Mouse (Mus musculus): Measurements from ENCODE around the gene Pla2g2c. TPM values are rescaled to one million over a fixed set of nuclear protein-coding genes. Genes with fewer than 3 reads are reported as not detected.

Gene Pla2g2c
- polyA plus RNA-seq, 1 experiment from 2014 or later = 0.27 TPM

- Histone ChIP-seq H3K36me3 (ENCODE audit: control insufficient read depth, insufficient read depth, low read length) (no peaks in the 10 kb centered on the region), H3K4me3 (ENCODE audit: low read depth, low read length) (no peak overlapping the region), H3K27ac (ENCODE audit: low read depth, low read length) (no peak overlapping the region), H3K4me1 (replicated peaks; ENCODE audit: control insufficient read depth, insufficient read depth, low read length) (no peaks in the 10 kb centered on the region), H3K27me3 (replicated peaks; ENCODE audit: control insufficient read depth, insufficient read depth, low read length) (no peaks in the 10 kb centered on the region), H3K9ac (ENCODE audit: low read depth, low read length) (no peak overlapping the region), H3K4me2 (no peak overlapping the region), H3K9me3 (ENCODE audit: control insufficient read depth, low read length) (no peaks in the 10 kb centered on the region)
- DNase-seq (ENCODE audit: low spot score) = no peak
- WGBS = 76% methylated on average over 10 of the region's 10 CpGs
- ATAC-seq (replicated peaks; ENCODE audit: low FRiP score) = no peak
These were observed 47.4 kb downstream of the Pla2g2c start for GRCm38 (mm10) chr4:138771970-138772369.

GRCm38 (mm10) chr4:138772386-138772785 is 47.8 kb downstream of the Pla2g2c start:
- Histone ChIP-seq H3K4me3 (ENCODE audit: low read depth, low read length) (no peak overlapping the region), H3K27ac (ENCODE audit: low read depth, low read length) (no peak overlapping the region), H3K9me3 (ENCODE audit: control insufficient read depth, low read length) (no peaks in the 10 kb centered on the region), H3K9ac (ENCODE audit: low read depth, low read length) (no peak overlapping the region), H3K36me3 (ENCODE audit: control insufficient read depth, insufficient read depth, low read length) (no peaks in the 10 kb centered on the region), H3K4me1 (replicated peaks; ENCODE audit: control insufficient read depth, insufficient read depth, low read length) (no peaks in the 10 kb centered on the region), H3K4me2 (no peak overlapping the region), H3K27me3 (replicated peaks; ENCODE audit: control insufficient read depth, insufficient read depth, low read length) (no peaks in the 10 kb centered on the region)
- 74% methylated on average over 5 of the region's 5 CpGs for WGBS
- ATAC-seq (replicated peaks; ENCODE audit: low FRiP score) = no peak
- DNase-seq (ENCODE audit: low spot score) = no peak

GRCm38 (mm10) chr4:138775435-138775834 is 50.8 kb downstream of the Pla2g2c start, which contains the start of gene Pla2g2d:
Pla2g2d (plus strand) TSS chr4:138775735.
- 71% methylated on average over 6 of the region's 6 CpGs for WGBS
- ATAC-seq (replicated peaks; ENCODE audit: low FRiP score) = no peak
- no peaks in the 10 kb centered on the region for H3K36me3 ChIP-seq (ENCODE audit: control insufficient read depth, insufficient read depth, low read length)

GRCm38 (mm10) chr4:138777417-138778407 is 53.1 kb downstream of the Pla2g2c start:
- ATAC-seq (replicated peaks; ENCODE audit: low FRiP score) (no peak), DNase-seq (ENCODE audit: low spot score) (no peak)
- H3K9ac ChIP-seq (ENCODE audit: low read depth, low read length) = no peak overlapping the region
- no peak overlapping the region for H3K27ac ChIP-seq (ENCODE audit: low read depth, low read length)
- H3K27me3 ChIP-seq (replicated peaks; ENCODE audit: control insufficient read depth, insufficient read depth, low read length) = 0 out of 2 replicates have a peak, but pooled peaks cover 2% of the 10 kb centered on the region
- no peaks in the 10 kb centered on the region for H3K4me1 ChIP-seq (replicated peaks; ENCODE audit: control insufficient read depth, insufficient read depth, low read length)
- H3K36me3 ChIP-seq (ENCODE audit: control insufficient read depth, insufficient read depth, low read length) = no peaks in the 10 kb centered on the region
- WGBS = 37% methylated on average over 20 of the region's 20 CpGs
- H3K4me3 ChIP-seq (ENCODE audit: low read depth, low read length) = no peak overlapping the region
- H3K4me2 ChIP-seq = no peak overlapping the region
- H3K9me3 ChIP-seq (ENCODE audit: control insufficient read depth, low read length) = no peaks in the 10 kb centered on the region

More at GRCm38 (mm10) chr4:138775435-138775834, 50.8 kb downstream of the Pla2g2c start, which contains the start of gene Pla2g2d:
- H3K4me3 ChIP-seq (ENCODE audit: low read depth, low read length) = no peak within 1 kb of the TSS
- no peak within 1 kb of the TSS for H3K9ac ChIP-seq (ENCODE audit: low read depth, low read length)
- no peak for DNase-seq (ENCODE audit: low spot score)
- H3K27ac ChIP-seq (ENCODE audit: low read depth, low read length) = no peak within 1 kb of the TSS
- no peaks in the 10 kb centered on the region for H3K4me1 ChIP-seq (replicated peaks; ENCODE audit: control insufficient read depth, insufficient read depth, low read length)
- no peaks in the 10 kb centered on the region for H3K9me3 ChIP-seq (ENCODE audit: control insufficient read depth, low read length)
- no peak within 1 kb of the TSS for H3K4me2 ChIP-seq
- 0 out of 2 replicates have a peak, but pooled peaks cover 2% of the 10 kb centered on the region for H3K27me3 ChIP-seq (replicated peaks; ENCODE audit: control insufficient read depth, insufficient read depth, low read length)

- Histone ChIP-seq H3K9me3 (ENCODE audit: control insufficient read depth, low read length) (no peaks in the 10 kb centered on the region), H3K36me3 (ENCODE audit: control insufficient read depth, insufficient read depth, low read length) (no peaks in the 10 kb centered on the region), H3K4me2 (no peak overlapping the region), H3K9ac (ENCODE audit: low read depth, low read length) (no peak overlapping the region), H3K4me3 (ENCODE audit: low read depth, low read length) (no peak overlapping the region), H3K27ac (ENCODE audit: low read depth, low read length) (no peak overlapping the region), H3K4me1 (replicated peaks; ENCODE audit: control insufficient read depth, insufficient read depth, low read length) (no peaks in the 10 kb centered on the region), H3K27me3 (replicated peaks; ENCODE audit: control insufficient read depth, insufficient read depth, low read length) (0 out of 2 replicates have a peak, but pooled peaks cover 2% of the 10 kb centered on the region)
- DNase-seq (ENCODE audit: low spot score) = no peak
- WGBS = 78% methylated on average over 5 of the region's 5 CpGs
- ATAC-seq (replicated peaks; ENCODE audit: low FRiP score) = no peak
These were observed 55.7 kb downstream of the Pla2g2c start for GRCm38 (mm10) chr4:138780300-138780699.

GRCm38 (mm10) chr4:138782098-138782497 is 57.5 kb downstream of the Pla2g2c start:
- no peaks in the 10 kb centered on the region for H3K36me3 ChIP-seq (ENCODE audit: control insufficient read depth, insufficient read depth, low read length)
- H3K9me3 ChIP-seq (ENCODE audit: control insufficient read depth, low read length) = no peaks in the 10 kb centered on the region
- no peak overlapping the region for H3K27ac ChIP-seq (ENCODE audit: low read depth, low read length)
- 0 out of 2 replicates have a peak, but pooled peaks cover 2% of the 10 kb centered on the region for H3K27me3 ChIP-seq (replicated peaks; ENCODE audit: control insufficient read depth, insufficient read depth, low read length)
- WGBS = 81% methylated on average over 6 of the region's 6 CpGs
- no peaks in the 10 kb centered on the region for H3K4me1 ChIP-seq (replicated peaks; ENCODE audit: control insufficient read depth, insufficient read depth, low read length)
- no peak overlapping the region for H3K9ac ChIP-seq (ENCODE audit: low read depth, low read length)
- no peak for ATAC-seq (replicated peaks; ENCODE audit: low FRiP score)
- no peak for DNase-seq (ENCODE audit: low spot score)
- H3K4me3 ChIP-seq (ENCODE audit: low read depth, low read length) = no peak overlapping the region
- no peak overlapping the region for H3K4me2 ChIP-seq

- no peaks in the 10 kb centered on the region for H3K9me3 ChIP-seq (ENCODE audit: control insufficient read depth, low read length)
- H3K4me2 ChIP-seq = no peak overlapping the region
- ATAC-seq (replicated peaks; ENCODE audit: low FRiP score) (no peak), DNase-seq (ENCODE audit: low spot score) (no peak)
- no peak overlapping the region for H3K4me3 ChIP-seq (ENCODE audit: low read depth, low read length)
- WGBS = 47% methylated on average over 4 of the region's 4 CpGs
- H3K27me3 ChIP-seq (replicated peaks; ENCODE audit: control insufficient read depth, insufficient read depth, low read length) = no peaks in the 10 kb centered on the region
- no peaks in the 10 kb centered on the region for H3K4me1 ChIP-seq (replicated peaks; ENCODE audit: control insufficient read depth, insufficient read depth, low read length)
- H3K36me3 ChIP-seq (ENCODE audit: control insufficient read depth, insufficient read depth, low read length) = no peaks in the 10 kb centered on the region
- H3K27ac ChIP-seq (ENCODE audit: low read depth, low read length) = no peak overlapping the region
- H3K9ac ChIP-seq (ENCODE audit: low read depth, low read length) = no peak overlapping the region
These were observed 61.1 kb downstream of the Pla2g2c start for GRCm38 (mm10) chr4:138785721-138786120.

- Histone ChIP-seq H3K9me3 (ENCODE audit: control insufficient read depth, low read length) (no peaks in the 10 kb centered on the region), H3K9ac (ENCODE audit: low read depth, low read length) (no peak overlapping the region), H3K4me2 (no peak overlapping the region), H3K27ac (ENCODE audit: low read depth, low read length) (no peak overlapping the region), H3K4me1 (replicated peaks; ENCODE audit: control insufficient read depth, insufficient read depth, low read length) (no peaks in the 10 kb centered on the region), H3K36me3 (ENCODE audit: control insufficient read depth, insufficient read depth, low read length) (no peaks in the 10 kb centered on the region), H3K4me3 (ENCODE audit: low read depth, low read length) (no peak overlapping the region), H3K27me3 (replicated peaks; ENCODE audit: control insufficient read depth, insufficient read depth, low read length) (no peaks in the 10 kb centered on the region)
- WGBS = 57% methylated on average over 4 of the region's 4 CpGs
- ATAC-seq (replicated peaks; ENCODE audit: low FRiP score) = no peak
- no peak for DNase-seq (ENCODE audit: low spot score)
These were observed 61.5 kb downstream of the Pla2g2c start for GRCm38 (mm10) chr4:138786141-138786540.
